Mouse (Mus musculus) ovary, postnatal 10 days (tissue): Measurements from ENCODE around the gene Camta1.

Experiments
- DNase-seq: peaks from one replicate; pipeline ENCODE4 v3.0.0; 2022; ENCODE audit warnings: low spot score

The Camta1 gene

DNA sequence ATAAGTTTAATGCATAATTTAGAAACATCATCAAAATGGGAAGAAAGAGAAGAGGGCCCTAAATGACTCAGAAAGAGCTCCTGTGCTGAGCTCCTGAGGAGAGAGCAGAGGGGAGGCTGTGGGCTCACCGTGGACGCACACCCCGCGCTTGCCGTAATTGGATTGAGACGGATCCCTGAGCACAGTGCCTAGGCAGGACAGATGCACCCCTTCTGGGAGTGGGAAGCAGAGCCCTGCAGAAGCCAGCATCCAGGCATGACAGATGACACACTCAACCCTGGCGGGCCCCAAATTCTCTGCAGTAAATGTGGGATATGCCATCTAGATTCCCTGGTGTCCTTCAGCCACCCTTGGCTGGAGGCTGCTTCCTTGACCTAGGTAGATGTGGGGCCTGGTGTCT is 654.1 kb downstream of the Camta1 start:
- DNase-seq = no peak

DNA sequence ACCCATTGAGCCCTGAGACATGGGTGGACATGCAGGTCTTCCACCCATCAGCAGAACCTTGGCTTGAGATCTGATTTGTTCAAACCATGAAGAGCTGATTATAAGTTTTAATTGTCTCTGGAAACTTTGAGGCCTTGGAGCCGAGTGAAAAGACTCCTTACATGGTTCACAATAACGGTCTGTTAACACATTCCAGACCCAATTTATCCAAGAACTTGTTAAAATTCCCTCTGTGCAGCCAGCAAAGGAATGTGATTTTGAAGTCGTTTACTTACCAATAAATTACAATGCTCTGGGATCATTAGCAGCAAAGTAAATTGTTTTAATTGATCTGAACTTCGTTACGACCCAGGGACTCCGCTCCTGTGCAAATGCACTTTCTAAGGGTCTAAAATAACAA is 658.8 kb downstream of the Camta1 start:
- no peak for DNase-seq

DNA sequence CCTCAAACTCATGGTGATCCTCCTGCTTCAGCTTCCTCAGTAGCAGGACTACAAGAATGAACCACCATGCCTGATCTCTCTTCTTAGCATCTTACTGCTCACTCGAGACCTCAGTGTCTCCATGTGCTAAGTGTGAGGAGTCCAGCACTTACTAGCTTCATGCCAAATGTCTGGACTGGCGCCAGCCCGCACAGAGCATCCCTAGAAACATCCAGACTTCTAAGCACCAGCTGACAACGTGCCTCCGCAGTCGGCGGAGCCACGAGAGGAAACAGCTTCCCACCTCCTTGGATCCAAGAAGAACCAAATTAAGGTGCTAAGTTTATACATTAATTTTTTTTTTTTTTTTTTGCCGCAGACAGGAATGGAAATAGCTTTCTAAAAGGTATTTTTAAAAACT is 661.4 kb downstream of the Camta1 start:
- no peak for DNase-seq

DNA sequence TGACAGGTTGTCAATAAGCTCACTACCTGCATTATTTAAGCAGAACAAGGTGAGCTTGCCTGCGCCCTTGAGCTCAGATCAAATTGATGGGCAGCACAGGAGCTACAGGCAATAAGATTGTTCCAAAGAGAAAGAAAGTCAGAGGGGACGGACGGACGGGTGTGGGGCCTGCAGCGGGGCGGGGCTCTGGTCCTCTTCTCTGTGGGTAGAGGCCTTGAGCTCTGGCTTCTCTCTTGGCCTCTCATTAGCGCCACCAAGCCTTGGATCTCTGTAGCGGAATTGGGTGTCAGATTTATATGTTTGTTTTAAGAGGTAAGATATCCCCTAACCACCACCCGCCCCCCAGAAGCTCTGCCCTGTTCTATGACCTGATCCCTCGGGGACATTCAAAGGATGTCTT is 666.5 kb downstream of the Camta1 start:
- DNase-seq = no peak

DNA sequence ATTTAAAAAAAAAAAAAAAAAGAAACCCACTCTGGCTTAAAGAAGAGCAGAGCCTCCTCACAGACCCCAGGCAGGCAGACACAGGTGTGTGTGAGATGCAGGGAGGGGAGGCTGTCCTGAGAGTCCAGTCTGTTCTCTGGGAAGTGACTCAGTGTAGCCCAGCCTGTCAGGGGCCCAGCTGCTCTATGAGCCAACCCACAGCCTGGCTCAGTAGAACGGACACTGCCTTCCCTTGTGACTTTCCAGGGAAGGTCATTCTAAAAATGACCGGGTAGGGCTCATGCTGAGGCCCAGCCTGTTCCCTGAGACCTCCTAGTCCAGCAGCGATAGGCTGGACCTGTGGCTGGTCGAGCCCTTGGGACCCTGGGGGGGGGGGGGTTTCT is 667.0 kb downstream of the Camta1 start:
- DNase-seq = no peak

DNA sequence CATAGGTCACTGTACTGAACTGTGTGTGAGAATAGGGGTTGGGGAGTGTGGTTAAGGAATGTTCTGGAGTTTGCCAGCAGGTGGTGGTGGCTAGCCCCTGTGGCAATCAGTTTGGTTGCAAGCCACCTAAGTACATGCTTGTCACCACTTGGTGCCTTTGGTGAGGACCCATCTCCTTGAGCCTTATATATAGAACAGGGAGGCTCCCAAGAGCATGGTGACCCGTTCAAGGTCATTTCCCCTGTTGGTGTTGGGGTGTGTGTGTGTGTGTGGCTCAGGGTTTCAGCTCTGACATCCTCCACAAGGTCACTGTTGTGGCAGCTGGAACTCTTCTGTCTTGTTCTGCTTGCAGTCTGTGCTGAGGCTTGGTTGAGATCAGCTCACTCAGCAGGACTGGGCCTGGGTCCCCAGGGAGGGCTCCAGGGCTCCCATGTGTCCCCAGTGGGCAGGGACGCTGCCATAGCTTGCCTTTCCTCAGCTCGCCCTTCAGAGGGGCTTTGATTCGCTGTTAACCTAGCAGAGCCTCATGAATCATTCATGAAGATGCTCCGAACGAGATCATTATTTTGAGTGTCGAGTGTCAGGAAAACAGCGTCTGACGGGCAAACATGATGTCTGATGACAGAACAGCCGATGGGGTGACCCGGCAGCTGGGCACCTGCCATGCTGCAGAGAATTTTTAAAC is 667.5 kb downstream of the Camta1 start:
- no peak for DNase-seq

DNA sequence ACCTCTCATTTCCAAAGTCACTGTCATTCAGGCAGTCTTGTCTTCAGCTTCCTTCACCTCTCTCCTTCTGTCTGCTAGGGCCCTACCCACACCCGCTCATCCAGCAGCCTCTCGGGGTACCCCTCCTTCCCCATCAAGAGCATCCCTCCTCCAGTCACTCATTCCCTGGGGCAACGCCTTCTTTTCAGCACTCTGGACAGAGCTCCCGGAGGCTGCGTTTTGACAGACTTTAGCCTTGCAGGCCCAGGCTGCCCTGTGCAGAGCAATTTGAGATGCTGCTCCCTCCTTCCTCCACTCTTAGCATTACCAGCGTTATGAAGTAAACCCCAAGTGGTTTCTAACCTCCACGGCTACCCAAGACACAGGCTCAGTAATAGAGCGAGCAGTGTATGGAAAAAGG is 675.2 kb downstream of the Camta1 start:
- peak; percentile 44 for DNase-seq

DNA sequence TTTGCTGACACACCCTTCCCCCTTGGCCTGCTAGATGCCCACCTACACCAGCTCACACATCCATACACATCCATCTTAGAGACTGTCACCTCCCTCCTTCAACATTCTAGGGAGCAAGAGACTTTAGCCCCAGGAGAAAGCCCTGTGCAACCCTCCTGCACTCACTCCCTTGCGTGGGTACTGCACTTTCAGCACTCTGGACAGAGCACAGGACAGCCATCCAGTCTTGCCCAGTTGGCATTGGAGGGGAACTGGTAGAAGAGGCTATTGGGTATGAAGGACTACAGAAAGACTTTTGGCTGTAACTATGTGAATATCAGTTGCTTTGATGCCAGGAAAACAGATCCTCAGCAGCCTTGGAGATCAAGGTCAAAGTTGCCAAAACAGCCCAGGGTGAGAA is 675.9 kb downstream of the Camta1 start:
- DNase-seq = no peak

DNA sequence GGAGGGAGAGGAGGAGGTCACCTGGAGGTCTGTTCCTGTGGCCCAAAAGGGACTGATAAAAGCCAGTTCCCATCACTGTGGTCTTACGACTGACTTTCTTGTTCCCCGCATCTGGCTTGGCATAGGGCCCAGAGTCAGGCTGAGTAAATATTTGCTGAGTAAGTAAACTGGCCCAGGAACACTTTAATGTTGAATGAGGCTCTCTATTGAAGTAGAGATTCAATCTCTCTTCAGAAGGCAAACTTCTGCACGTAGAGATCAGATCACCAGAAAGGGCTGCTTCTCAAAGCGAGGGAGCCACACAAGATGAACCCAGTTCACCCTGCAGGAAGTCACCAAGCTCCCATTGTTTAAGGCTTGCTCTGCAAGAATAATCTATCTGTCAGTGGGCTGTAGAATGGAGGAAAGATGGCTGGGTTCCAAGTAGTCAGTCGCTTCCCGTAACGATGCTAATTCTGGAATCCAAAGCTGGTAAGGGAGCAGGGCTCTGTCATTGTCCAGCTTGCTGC is 681.2 kb downstream of the Camta1 start:
- no peak for DNase-seq

DNA sequence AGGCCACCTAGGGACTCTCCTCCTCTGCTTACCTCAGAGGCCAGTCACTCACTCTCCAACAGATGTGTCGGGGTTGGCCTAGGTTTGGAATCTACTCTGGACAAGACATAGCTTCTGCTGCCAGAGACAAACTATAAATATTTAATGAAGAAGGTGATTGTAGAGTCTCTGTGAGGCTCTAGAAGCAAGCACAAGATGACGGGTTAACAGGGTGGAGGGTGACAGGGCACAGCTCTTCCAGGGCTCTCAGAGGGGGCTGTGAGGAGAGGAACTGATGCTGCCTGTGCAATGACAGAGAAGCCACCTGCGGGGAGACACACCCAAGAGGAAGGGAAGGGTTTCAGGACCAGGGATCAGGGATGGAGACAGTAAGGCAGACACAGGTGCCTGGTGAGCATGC is 682.0 kb downstream of the Camta1 start:
- DNase-seq = no peak

DNA sequence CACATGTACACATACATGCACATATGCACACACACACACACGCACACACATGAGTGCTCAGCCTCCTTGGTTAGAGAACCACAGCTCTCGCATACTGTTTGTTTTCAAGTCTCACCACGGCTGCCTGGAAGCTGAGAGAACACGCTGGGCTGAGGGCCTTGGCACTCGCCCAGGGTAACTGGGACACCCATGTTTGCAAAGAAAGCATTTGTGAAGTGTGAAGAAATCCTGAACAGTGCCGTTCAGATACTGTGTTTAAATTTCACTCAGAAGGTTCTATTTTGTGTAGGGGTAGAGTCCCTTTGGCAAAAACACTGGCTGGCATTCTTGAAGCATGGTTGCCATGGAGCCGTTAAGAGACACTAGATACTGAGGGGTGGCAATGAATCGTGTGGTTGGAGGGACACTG is 682.7 kb downstream of the Camta1 start:
- DNase-seq = no peak

DNA sequence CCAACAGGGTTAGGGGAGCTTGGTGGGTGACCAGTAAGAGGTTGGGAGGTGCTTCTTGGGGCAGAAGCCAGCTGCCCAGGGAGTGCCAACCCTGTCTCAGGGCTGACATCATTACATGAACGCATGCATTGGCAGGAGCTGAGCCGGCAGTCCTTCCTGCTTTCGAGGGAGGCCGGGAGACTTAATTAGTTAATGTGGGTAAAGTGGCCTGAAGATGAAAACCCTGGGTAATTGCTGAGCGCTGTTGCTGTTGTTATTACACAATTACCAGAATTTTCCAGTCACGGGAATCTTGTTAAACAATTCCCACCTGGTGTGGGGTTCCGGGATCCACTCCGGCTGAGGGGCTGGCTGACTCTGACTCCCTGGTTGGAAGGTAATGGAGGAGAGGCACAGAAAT is 689.1 kb downstream of the Camta1 start:
- no peak for DNase-seq

DNA sequence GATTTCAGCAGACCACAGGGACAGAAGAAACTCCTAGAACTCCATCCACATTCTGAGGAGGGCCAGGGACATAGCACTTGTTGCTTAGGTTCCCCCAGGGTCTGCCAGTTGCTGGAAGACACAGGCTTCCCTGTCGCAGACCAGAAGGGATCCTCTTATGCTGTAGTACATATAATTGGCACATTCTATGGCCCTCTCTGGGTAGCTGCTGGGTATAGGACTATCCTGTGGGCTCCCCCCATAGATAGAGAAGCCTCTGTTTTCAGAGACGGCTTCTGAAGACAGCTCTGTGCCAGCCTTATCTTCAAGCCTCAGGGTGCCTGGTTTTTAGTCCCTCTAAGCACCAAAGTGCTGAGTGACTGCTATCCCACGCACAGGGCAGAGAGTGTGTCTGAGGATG is 690.6 kb downstream of the Camta1 start:
- no peak for DNase-seq

DNA sequence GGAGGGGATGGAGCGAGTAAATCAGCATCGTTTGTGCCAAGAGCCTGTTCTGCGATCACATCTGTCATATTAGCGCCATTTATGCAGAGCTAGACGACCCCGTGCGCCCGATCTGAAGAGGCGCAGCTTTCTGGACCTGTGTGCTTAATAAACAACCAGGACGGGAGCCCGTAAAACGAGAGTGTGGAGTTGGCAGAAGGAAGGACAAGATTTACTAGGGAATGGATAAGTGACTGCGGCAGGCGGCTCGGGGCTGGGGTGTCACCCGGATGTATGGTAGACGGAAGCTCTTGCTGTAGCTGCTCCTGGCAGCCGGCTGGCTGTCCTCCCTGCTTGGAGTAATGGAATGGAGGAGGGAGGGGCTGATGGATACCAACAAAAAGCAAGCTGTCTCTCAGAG is 691.0 kb downstream of the Camta1 start:
- no peak for DNase-seq

DNA sequence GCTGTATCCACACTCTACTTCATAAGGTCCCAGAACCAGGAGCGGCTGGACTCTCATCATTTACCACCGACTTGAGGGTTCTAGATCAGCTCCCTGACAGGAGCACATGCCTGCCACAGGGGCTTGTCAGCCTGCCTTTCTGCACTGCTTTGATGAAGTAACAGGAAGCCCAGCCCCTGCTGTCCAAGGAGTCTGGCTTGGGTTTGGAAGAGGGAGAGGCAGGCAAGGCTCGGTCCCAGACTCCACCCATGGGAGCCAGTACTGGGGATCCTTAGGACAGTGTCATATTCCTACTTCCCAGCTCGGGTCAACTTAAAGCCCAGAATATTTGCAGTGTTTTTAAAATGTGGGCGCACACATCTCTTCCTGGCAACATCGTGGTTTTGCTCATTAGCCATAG is 694.7 kb downstream of the Camta1 start:
- no peak for DNase-seq

DNA sequence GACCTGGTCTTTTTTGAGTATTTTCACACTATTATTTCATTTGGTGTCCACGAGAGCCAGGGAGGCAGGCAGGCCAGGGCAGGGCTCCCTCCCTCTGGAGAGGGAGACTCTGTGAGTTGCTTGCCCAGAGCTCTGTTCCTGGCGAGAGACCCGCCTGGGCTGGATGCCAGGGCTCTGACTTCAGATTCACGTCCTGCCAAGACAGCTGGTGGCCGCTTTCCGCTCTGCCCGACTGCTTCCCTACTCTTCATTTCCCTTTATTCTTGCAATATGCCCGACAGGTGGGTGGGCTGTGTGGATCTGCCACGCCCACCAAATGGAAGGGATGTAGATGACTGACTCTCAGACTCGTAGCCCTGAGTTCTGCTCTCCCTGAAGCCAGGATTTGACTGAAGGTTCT is 696.1 kb downstream of the Camta1 start:
- peak; percentile 71 for DNase-seq

DNA sequence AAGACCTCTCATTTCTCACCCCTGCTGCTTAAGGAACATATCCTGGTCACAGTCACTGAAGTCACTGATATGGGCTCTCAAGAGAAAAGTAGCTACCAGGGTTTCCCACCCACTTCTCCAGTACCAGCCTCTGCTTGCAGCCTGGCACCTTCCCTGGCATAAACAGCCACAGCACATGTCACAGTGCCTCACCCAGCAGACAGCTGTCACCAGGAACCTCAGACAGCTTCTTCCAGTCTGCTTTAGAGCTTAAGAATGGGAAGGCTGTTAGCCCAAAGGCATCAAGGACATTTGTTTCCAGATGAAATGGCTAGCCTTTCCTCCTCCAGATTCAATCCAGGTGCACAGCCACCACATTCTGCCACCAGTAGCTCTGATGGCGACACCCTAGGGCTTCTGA is 697.4 kb downstream of the Camta1 start:
- no peak for DNase-seq

DNA sequence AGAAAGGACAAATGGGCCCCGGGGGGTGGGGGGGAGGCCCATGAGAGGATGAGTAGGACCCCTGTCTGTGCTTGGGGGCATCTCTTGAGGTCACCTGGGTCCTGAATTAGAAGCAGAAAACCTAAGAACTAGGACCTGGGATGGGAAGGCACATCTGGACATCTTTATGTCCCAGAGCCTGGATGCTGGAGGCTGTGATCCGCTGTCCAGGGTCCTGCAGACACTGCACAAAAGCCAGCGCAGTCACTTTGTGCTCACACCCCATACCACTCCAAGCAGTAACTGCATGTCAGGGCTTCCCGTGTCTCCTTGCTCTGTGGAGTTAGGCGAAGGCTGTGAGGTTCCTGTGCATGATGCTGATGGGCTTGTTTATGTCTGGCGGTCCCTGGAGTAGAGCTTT is 699.8 kb downstream of the Camta1 start:
- no peak for DNase-seq

DNA sequence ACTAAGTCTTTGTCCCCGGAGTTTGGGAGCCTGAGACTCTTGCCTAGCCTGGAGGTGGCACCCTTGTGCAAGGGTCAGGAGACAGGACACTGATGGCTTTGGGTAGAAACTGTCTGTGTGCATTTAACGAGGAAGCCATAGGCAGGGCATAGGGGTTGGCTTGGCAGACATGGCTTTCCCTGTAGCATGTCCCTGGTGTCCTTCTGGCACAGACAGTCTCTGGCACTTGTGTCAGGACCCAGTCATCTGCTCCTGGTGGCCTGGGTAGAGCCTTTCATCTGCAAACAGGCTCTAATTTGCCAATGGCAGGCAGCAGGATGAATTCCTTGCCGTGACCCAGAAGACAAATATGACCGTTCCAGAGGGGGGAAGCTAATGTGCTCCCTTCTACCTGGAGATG is 700.7 kb downstream of the Camta1 start:
- DNase-seq = no peak

DNA sequence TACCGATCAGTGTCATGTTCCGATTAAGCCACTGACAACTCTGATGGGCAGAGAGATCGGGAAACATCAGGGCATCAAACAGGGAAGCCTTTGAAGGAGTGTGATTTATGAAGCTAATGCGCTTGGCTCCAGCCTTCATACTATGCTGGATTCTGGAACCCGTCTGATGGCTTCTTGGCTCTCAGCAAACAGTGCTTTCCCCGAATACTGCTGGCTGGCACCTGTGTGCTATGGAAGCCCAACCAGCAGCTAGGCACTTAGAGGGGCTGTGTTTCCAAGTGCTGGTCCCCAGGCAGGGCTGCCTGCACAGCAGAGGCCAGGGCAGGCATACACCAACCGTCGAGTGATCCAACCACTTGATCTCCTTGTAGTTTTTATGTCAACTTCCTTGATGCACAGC is 701.2 kb downstream of the Camta1 start:
- no peak for DNase-seq

DNA sequence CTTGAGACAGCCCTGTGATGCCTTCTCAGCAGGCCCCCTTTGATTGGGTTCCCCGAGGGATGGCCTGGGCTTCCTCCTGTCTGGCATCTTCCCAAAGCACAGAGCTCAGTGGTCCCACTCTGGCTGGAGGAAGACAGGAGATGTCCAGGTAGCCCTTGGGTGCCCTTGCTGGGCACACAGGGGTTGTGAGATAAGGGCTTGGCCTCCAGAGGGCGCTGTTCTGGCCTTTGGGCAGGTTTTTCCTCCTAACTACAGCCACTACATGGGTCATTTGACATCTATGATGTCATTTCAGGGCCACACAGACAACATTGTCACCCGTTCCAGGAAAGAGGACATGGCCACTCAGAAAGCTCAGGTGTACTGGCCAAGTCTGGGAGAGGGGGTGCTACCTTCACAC is 703.4 kb downstream of the Camta1 start:
- no peak for DNase-seq

DNA sequence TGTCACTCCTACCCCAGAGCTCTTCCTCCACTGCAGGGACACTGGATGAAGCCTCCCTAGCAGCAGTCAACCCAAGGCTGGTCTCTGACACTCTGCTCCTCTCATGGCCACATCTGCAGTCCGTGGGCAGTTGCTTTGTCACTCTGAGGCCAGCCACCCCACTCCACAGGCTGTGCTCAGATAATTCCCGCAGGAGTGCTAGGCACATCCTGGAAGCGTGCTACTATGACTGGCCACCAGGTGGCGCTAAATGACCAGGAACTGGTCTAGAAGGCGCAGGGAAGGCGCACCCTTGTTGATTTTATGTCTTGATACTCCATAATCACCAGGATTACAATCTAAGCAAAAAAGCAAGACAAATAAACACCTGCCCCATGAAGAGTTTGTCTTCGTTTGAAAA is 704.8 kb downstream of the Camta1 start:
- DNase-seq = peak; percentile 74

DNA sequence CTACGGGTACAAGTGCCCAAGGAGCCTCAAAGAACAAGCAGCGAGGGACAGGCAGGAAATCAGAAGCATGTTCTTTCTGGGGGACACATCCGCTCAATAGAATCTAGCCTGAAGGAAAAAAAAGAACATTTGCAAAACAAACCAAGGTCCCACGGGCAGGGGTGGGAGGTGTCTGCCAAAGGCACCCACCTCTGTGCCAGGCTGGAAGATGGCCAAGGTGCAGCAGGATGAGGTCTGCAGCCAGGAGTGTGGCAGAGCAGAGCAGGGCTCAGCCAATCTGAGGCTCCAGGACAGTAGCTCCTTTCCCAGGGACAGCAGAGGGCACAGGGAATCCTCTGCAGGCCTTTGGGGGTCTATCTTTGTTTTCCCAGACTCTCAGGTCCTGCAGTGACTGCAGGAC is 706.1 kb downstream of the Camta1 start:
- no peak for DNase-seq

DNA sequence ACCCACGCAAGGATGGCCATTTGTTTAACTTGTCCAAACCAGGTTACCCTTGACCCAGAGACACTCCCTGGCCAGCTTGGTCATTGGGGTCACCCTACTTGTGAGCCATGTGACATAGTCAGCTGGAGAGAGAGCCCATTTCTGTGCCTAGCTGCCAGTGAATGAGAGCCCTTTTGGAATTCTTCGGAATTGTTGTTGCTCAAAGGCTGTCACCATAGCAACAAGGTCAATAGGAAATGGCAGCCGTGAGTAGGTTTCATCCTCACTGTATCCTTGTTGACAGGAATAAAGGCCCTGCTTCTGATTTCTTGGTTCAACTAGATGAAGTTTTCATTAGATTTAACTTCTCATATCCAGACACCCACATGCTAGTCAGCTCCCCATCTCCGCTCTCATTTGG is 707.4 kb downstream of the Camta1 start:
- DNase-seq = no peak

DNA sequence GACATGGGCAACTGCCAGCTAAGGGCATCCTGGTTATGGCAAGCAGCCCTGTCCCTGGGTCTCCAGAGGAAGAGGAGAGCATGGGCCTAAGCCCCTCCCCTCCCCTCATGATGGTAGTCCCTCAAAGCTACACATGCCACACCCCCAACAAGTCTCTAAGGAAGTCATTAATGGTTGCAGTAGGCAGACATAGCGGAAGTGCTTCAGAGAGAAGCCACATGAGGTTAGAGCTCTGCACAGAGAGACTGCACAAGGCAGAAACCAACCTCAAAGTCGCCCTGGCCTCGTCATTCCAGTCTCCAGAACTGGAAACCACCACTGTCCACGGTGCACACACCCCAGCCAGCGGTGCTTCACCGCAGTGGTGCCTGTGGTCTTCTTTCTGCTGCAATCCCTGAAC is 709.7 kb downstream of the Camta1 start:
- no peak for DNase-seq
